12 mouse cellular contexts compared by ENCODE assay signal in the genomic region with DNA sequence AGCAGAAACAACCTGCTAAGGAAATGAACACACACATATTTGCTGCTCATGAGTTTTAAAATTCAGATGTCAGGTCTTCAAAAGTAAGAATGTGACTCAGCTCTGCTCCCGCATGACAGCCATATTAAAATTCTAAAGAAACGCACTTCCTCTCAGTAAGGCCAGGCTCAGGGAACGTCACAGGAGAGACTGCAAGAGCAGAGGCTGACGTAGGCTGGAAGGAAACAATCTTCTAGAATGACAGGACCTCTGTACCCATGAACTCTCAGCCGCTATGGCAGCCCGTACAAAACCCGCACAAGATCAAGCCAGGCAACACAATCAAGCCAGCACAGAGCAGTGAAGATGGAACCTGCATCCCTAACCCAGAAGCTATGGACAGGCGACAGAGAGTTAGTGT. TPM values are rescaled to one million over a fixed set of nuclear protein-coding genes. Genes with fewer than 3 reads are reported as not detected.
DNase-seq lines count a peak whose midpoint lies in the region; ATAC-seq and TF ChIP-seq lines count a peak whose summit lies in the region.
"Had no signal": no experiment of that assay in that cellular context is flagged by ENCODE, and none has a peak within 500 bp of the region (broad histone marks: within the 10 kb centered on the region; RNA-seq: fewer than 3 reads in every experiment).

No protein-coding gene starts in this region.

- DNase-seq in embryo, embryonic 10.5 days (ENCODE audit: low spot score): peak; percentile 14
- DNase-seq in embryo, embryonic 9.5 days (ENCODE audit: extremely low spot score): no peak
- DNase-seq in liver, adult 2 months (ENCODE audit: extremely low read depth, low read depth, low spot score): peak; percentile 83
- DNase-seq in liver: no peak
- no peak for DNase-seq in neural tube, embryonic 10.5 days (ENCODE audit: extremely low spot score, low spot score)
- no peak for DNase-seq in layer of hippocampus, adult 2 months (ENCODE audit: low spot score in 2 of 2)
- DNase-seq: liver, embryonic 13.5 days had no signal

- H3K79me2 ChIP-seq in liver, adult 2 months (ENCODE audit: control insufficient read depth, insufficient read depth, low read length): peaks cover 12% of the 10 kb centered on the region; the same call in 1 of the 2 replicates

- TF ChIP-seq CTCF in liver, adult 2 months (IDR thresholded peaks at IDR 0.05; ENCODE audit: low read depth, low read length): no peak
- TF ChIP-seq CTCF in layer of hippocampus, adult 2 months (conservative IDR thresholded peaks at IDR 0.05): no peak

- no peaks in the 10 kb centered on the region for H3K9me3 ChIP-seq in kidney, embryonic 16.5 days (ENCODE audit: low read length)
- H3K9me3 ChIP-seq: heart, embryonic 10.5 days; hindbrain, embryonic 10.5 days; liver, embryonic 13.5 days had no signal

- H3K27ac ChIP-seq in liver, adult 2 months (replicated peaks; ENCODE audit: insufficient read depth, low read depth, low read length): no peak overlapping the region
- H3K27ac ChIP-seq in kidney, embryonic 16.5 days (ENCODE audit: low read length): no peak overlapping the region
- no peak overlapping the region for H3K27ac ChIP-seq in layer of hippocampus, adult 2 months
- H3K27ac ChIP-seq: heart, embryonic 10.5 days; hindbrain, embryonic 10.5 days; liver, embryonic 13.5 days had no signal

- 39% methylated on average over 8 of the region's 8 CpGs for WGBS in liver, adult 2 months
- 56% methylated on average over 8 of the region's 8 CpGs for whole genome bisulfite sequencing in kidney, embryonic 16.5 days

- H3K4me2 ChIP-seq in kidney, embryonic 16.5 days (replicated peaks; ENCODE audit: low read depth, low read length): no peak overlapping the region
- H3K4me2 ChIP-seq: liver, embryonic 13.5 days had no signal

- no peak for TF ChIP-seq POLR2A in liver, adult 2 months (IDR thresholded peaks at IDR 0.05; ENCODE audit: extremely low read depth, insufficient read depth, low read length)

- ATAC-seq in kidney, embryonic 16.5 days (ENCODE audit: low FRiP score, low TSS enrichment): 0 out of 2 replicates have a peak, but pooled peaks have one; percentile 23
- ATAC-seq in monocyte, adult 5-6 weeks (replicated peaks; ENCODE audit: insufficient number of reproducible peaks, low FRiP score, low TSS enrichment, poor library complexity, severe bottlenecking): 0 out of 2 replicates have a peak, but pooled peaks have one; percentile 40

- no peaks in the 10 kb centered on the region for H3K27me3 ChIP-seq in liver, adult 2 months (ENCODE audit: control insufficient read depth, insufficient read depth, low read length)
- H3K27me3 ChIP-seq in kidney, embryonic 16.5 days (ENCODE audit: insufficient read depth, low read length): no peaks in the 10 kb centered on the region
- H3K27me3 ChIP-seq: liver, embryonic 13.5 days had no signal

- no peaks in the 10 kb centered on the region for H3K36me3 ChIP-seq in liver, adult 2 months (ENCODE audit: control insufficient read depth, insufficient read depth, low read length)
- no peaks in the 10 kb centered on the region for H3K36me3 ChIP-seq in kidney, embryonic 16.5 days (ENCODE audit: insufficient read depth, low read length)

- H3K4me1 ChIP-seq in liver, adult 2 months (ENCODE audit: control insufficient read depth, insufficient read depth, low read length): peaks cover 20% of the 10 kb centered on the region
- peaks cover 3% of the 10 kb centered on the region; the same call in 1 of the 2 replicates for H3K4me1 ChIP-seq in kidney, embryonic 16.5 days (ENCODE audit: insufficient read depth, low read length)

- no peak overlapping the region for H3K9ac ChIP-seq in liver, adult 2 months (ENCODE audit: low read depth, low read length)
- no peak overlapping the region for H3K9ac ChIP-seq in kidney, embryonic 16.5 days (replicated peaks; ENCODE audit: low read length)
- H3K9ac ChIP-seq: liver, embryonic 13.5 days had no signal

- no peak overlapping the region for H3K4me3 ChIP-seq in liver, adult 2 months (ENCODE audit: insufficient read depth, low read depth, low read length)
- H3K4me3 ChIP-seq in kidney, embryonic 16.5 days (ENCODE audit: low read length): no peak overlapping the region
- H3K4me3 ChIP-seq in layer of hippocampus, adult 2 months: no peak overlapping the region
- H3K4me3 ChIP-seq: heart, embryonic 10.5 days; hindbrain, embryonic 10.5 days; liver, embryonic 13.5 days; myocyte had no signal

RNA-seq across cellular contexts. Expression of gene Prkd3, which starts 31.6 kb away (rescaled TPM):
- 191 and 211 TPM in 2 replicates for total RNA-seq in liver, adult 2 months (2014; rRNA removed)
- 71.8 and 79.6 TPM in 2 replicates for polyA plus RNA-seq in liver, adult 2 months (2012; rRNA removed)
- 41.4 and 43.4 TPM in 2 replicates for polyA plus RNA-seq in kidney, embryonic 16.5 days (2015; fragmentation: Nextera tagmentation; extraction: Ambion mirVana)
- 85.4 to 117 TPM (median 96.5 TPM) in 3 replicates for total RNA-seq in monocyte, adult 5-6 weeks (2017)
- total RNA-seq in layer of hippocampus, adult 2 months (2021): 10 to 100 TPM; 12.5 to 14.3 TPM

RNA-seq across cellular contexts. Expression of gene Ndufaf7, which starts 52.1 kb away (rescaled TPM):
- total RNA-seq in liver, adult 2 months (2014; rRNA removed): 14.6 and 17.3 TPM in 2 replicates
- 5.5 and 5.7 TPM in 2 replicates for polyA plus RNA-seq in liver, adult 2 months (2012; rRNA removed)
- 64.4 and 66.3 TPM in 2 replicates for polyA plus RNA-seq in kidney, embryonic 16.5 days (2015; fragmentation: Nextera tagmentation; extraction: Ambion mirVana)
- 40.7 to 61.7 TPM (median 53.5 TPM) in 3 replicates for total RNA-seq in monocyte, adult 5-6 weeks (2017)
- total RNA-seq in layer of hippocampus, adult 2 months (2021): 10 to 100 TPM; 53.9 to 55.4 TPM

RNA-seq across cellular contexts. Expression of gene Cebpz, which starts 52.1 kb away (rescaled TPM):
- 17.7 and 19.0 TPM in 2 replicates for total RNA-seq in liver, adult 2 months (2014; rRNA removed)
- 3.2 and 4.4 TPM in 2 replicates for polyA plus RNA-seq in liver, adult 2 months (2012; rRNA removed)
- 46.8 and 56.7 TPM in 2 replicates for polyA plus RNA-seq in kidney, embryonic 16.5 days (2015; fragmentation: Nextera tagmentation; extraction: Ambion mirVana)
- 139 to 178 TPM (median 141 TPM) in 3 replicates for total RNA-seq in monocyte, adult 5-6 weeks (2017)
- 10 to 100 TPM; 36.2 to 36.9 TPM for total RNA-seq in layer of hippocampus, adult 2 months (2021)

Comparison
In these comparisons a context has a peak if more than half of its experiments do, and no peak if none do; other contexts are left out.
1. DNase-seq: peak in embryo, embryonic 10.5 days (single experiment) and liver, adult 2 months (single experiment); none in embryo, embryonic 9.5 days (single experiment), liver (single experiment), neural tube, embryonic 10.5 days (single experiment) and layer of hippocampus, adult 2 months (0 of 2).